Mouse (Mus musculus) heart, postnatal 4 days (tissue): Measurements from ENCODE around the gene Ssrp1. TPM values are rescaled to one million over a fixed set of nuclear protein-coding genes. Genes with fewer than 3 reads are reported as not detected.

Source experiments
- DNase-seq: peaks from one replicate; pipeline ENCODE4 v3.0.0; 2021
- total RNA-seq, 2 experiments: library from RNA; stranded (reverse); gene quantifications; 2 replicates each; pipeline ENCODE4 v1.2.3; 2021

The Ssrp1 gene
- total RNA-seq, 2 experiments from 2014 or later, result 106 to 108 TPM

- DNase-seq, result peak; percentile 65
These were observed 51.9 kb downstream of the Ssrp1 start for GRCm38 (mm10) chr2:85088716-85089646.

- DNase-seq, result no peak
These were observed 54.3 kb downstream of the Ssrp1 start for GRCm38 (mm10) chr2:85091325-85091724.

- DNase-seq, result no peak
These were observed 56.3 kb downstream of the Ssrp1 start for GRCm38 (mm10) chr2:85093376-85093775.

- DNase-seq, result no peak
These were observed 58.9 kb downstream of the Ssrp1 start for GRCm38 (mm10) chr2:85095906-85096305.

Other genes starting within 250 kb of the Ssrp1 start
- gene Ube2l6, start 238.4 kb upstream of the Ssrp1 start, total RNA-seq, result 10 to 100 TPM; 23.1 to 51.0 TPM
- gene Smtnl1, start 214.6 kb upstream of the Ssrp1 start, total RNA-seq, result under 1 TPM; 0.14 TPM
- 100 to 1,000 TPM; 107 to 126 TPM for gene Timm10, start 210.2 kb upstream of the Ssrp1 start, total RNA-seq
- gene Slc43a1, start 198.4 kb upstream of the Ssrp1 start, total RNA-seq, result 1 to 10 TPM; 2.1 to 2.7 TPM
- gene Rtn4rl2, start 150.5 kb upstream of the Ssrp1 start, total RNA-seq, result 1 to 10 TPM; 3.2 to 4.1 TPM
- gene Slc43a3, start 100.7 kb upstream of the Ssrp1 start, total RNA-seq, result 10 to 100 TPM; 44.1 to 52.6 TPM
- not detected for gene Prg2, start 56.8 kb upstream of the Ssrp1 start, total RNA-seq
- gene Prg3, start 49.0 kb upstream of the Ssrp1 start, total RNA-seq, result not detected
- under 1 TPM; 0.14 to 0.24 TPM for gene P2rx3, start 228 bp downstream of the Ssrp1 start, total RNA-seq
- 10 to 100 TPM; 87.1 to 88.2 TPM for gene Tnks1bp1, start 10.8 kb downstream of the Ssrp1 start, total RNA-seq
- 100 to 1,000 TPM in 1 of 2 experiments, 10 to 100 TPM in 1; 85.4 to 109 TPM for gene Aplnr, start 99.0 kb downstream of the Ssrp1 start, total RNA-seq
- 1 to 10 TPM; 2.1 to 2.7 TPM for gene Lrrc55, start 160.0 kb downstream of the Ssrp1 start, total RNA-seq